In the genomic region with DNA sequence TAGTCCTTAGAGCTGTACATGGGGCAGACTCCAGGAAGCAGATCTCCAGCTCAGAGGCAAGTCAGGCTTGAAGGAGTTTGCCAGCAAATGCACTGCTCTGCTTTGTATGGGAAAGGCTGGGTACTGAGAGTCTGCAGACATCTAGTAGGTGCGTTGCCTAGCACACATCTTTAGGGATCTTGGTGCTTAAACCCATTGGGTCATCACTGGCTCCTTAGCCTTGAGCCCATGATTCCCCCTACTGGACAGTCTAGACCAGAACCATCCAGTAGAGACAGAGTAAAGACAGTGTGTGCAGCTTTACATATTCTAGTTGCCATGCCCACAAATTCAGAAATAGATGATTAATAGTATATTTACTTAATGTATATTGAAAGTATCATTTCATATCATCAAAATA, we compare ENCODE assay signal across 11 mouse cellular contexts. TPM values are rescaled to one million over a fixed set of nuclear protein-coding genes. Genes with fewer than 3 reads are reported as not detected.
DNase-seq lines count a peak whose midpoint lies in the region; ATAC-seq lines count a peak whose summit lies in the region.
"Had no signal": no experiment of that assay in that cellular context is flagged by ENCODE, and none has a peak within 500 bp of the region (broad histone marks: within the 10 kb centered on the region; RNA-seq: fewer than 3 reads in every experiment).

No protein-coding gene starts in this region.

- ATAC-seq in intestine, embryonic 14.5 days (replicated peaks; ENCODE audit: low FRiP score, low TSS enrichment, low read depth), result no peak
- ATAC-seq in intestine, embryonic 15.5 days, result no peak
- ATAC-seq in limb, embryonic 15.5 days (ENCODE audit: insufficient number of reproducible peaks, low FRiP score, low TSS enrichment, low read depth), result no peak
- ATAC-seq: forebrain, embryonic 16.5 days; midbrain, embryonic 13.5 days had no signal

- 85% methylated on average over 1 of the region's 1 CpGs for WGBS in intestine, embryonic 14.5 days
- 78% methylated on average over 1 of the region's 1 CpGs for WGBS in intestine, embryonic 15.5 days
- 74% methylated on average over 1 of the region's 1 CpGs for WGBS in limb, embryonic 15.5 days

- no peaks in the 10 kb centered on the region for H3K36me3 ChIP-seq in intestine, embryonic 14.5 days (ENCODE audit: control insufficient read depth, insufficient read depth, low read length)
- no peaks in the 10 kb centered on the region for H3K36me3 ChIP-seq in intestine, embryonic 15.5 days
- no peaks in the 10 kb centered on the region for H3K36me3 ChIP-seq in limb, embryonic 15.5 days
- H3K36me3 ChIP-seq: midbrain, embryonic 13.5 days had no signal

- no peaks in the 10 kb centered on the region for H3K27me3 ChIP-seq in intestine, embryonic 14.5 days (replicated peaks; ENCODE audit: control insufficient read depth, insufficient read depth, low read length)
- H3K27me3 ChIP-seq in intestine, embryonic 15.5 days (replicated peaks), result no peaks in the 10 kb centered on the region
- no peaks in the 10 kb centered on the region for H3K27me3 ChIP-seq in limb, embryonic 15.5 days
- H3K27me3 ChIP-seq: midbrain, embryonic 13.5 days had no signal

- peaks cover 24% of the 10 kb centered on the region for H3K4me1 ChIP-seq in intestine, embryonic 14.5 days (replicated peaks; ENCODE audit: control insufficient read depth, insufficient read depth, low read length)
- H3K4me1 ChIP-seq in intestine, embryonic 15.5 days (replicated peaks), result peaks cover 37% of the 10 kb centered on the region
- peaks cover 47% of the 10 kb centered on the region for H3K4me1 ChIP-seq in limb, embryonic 15.5 days

- no peak overlapping the region for H3K9ac ChIP-seq in intestine, embryonic 14.5 days (ENCODE audit: low read length)
- H3K9ac ChIP-seq in intestine, embryonic 15.5 days, result no peak overlapping the region
- no peak overlapping the region for H3K9ac ChIP-seq in limb, embryonic 15.5 days
- H3K9ac ChIP-seq: hindbrain, embryonic 14.5 days; midbrain, embryonic 13.5 days had no signal

- H3K4me3 ChIP-seq in intestine, embryonic 14.5 days (ENCODE audit: low read depth, low read length), result no peak overlapping the region
- H3K4me3 ChIP-seq in intestine, embryonic 15.5 days (replicated peaks), result no peak overlapping the region
- no peak overlapping the region for H3K4me3 ChIP-seq in limb, embryonic 15.5 days
- H3K4me3 ChIP-seq: midbrain, embryonic 13.5 days had no signal

- DNase-seq in intestine, embryonic 14.5 days (ENCODE audit: low spot score), result no peak
- DNase-seq in 3T3-L1 (ENCODE audit: low read depth, low spot score) (peak; percentile 34), 416B (ENCODE audit: low read depth) (peak; percentile 66)
- no peak for DNase-seq in adrenal gland, postnatal 25 days
- no peak for DNase-seq in right cerebral cortex, adult 18-20 months
- DNase-seq: cerebellum, adult 9-11 months had no signal

- H3K4me2 ChIP-seq in intestine, embryonic 14.5 days (ENCODE audit: low read length), result no peak overlapping the region
- no peak overlapping the region for H3K4me2 ChIP-seq in intestine, embryonic 15.5 days (replicated peaks)
- H3K4me2 ChIP-seq in limb, embryonic 15.5 days, result no peak overlapping the region
- H3K4me2 ChIP-seq: hindbrain, embryonic 14.5 days; midbrain, embryonic 13.5 days had no signal

- H3K27ac ChIP-seq in intestine, embryonic 14.5 days (ENCODE audit: low read depth), result peak overlapping the region; percentile 59; the same call in 1 of the 2 replicates
- H3K27ac ChIP-seq in intestine, embryonic 15.5 days, result no peak overlapping the region
- peak overlapping the region; percentile 71 for H3K27ac ChIP-seq in limb, embryonic 15.5 days
- H3K27ac ChIP-seq: hindbrain, embryonic 14.5 days; midbrain, embryonic 13.5 days had no signal

- no peaks in the 10 kb centered on the region for H3K9me3 ChIP-seq in intestine, embryonic 14.5 days (ENCODE audit: control insufficient read depth, low read length)
- no peaks in the 10 kb centered on the region for H3K9me3 ChIP-seq in intestine, embryonic 15.5 days
- H3K9me3 ChIP-seq in limb, embryonic 15.5 days, result no peaks in the 10 kb centered on the region
- H3K9me3 ChIP-seq: midbrain, embryonic 13.5 days had no signal

RNA-seq across cellular contexts. Expression of gene Hdac7, which starts 3.5 kb away (rescaled TPM):
- 28.3 and 30.2 TPM in 2 replicates for polyA plus RNA-seq in intestine, embryonic 14.5 days (2014; fragmentation: Nextera tagmentation; extraction: Ambion mirVana)
- polyA plus RNA-seq in intestine, embryonic 15.5 days (2015; fragmentation: Nextera tagmentation; extraction: Ambion mirVana), result 18.0 and 20.6 TPM in 2 replicates
- polyA plus RNA-seq in limb, embryonic 15.5 days (2015; fragmentation: Nextera tagmentation; extraction: Ambion mirVana), result 33.5 and 34.1 TPM in 2 replicates
- 93.1 and 109 TPM in 2 replicates for total RNA-seq in adrenal gland, postnatal 25 days (2021)

Comparison
In these comparisons a context has a peak if more than half of its experiments do, and no peak if none do; other contexts are left out.
1. DNase-seq: peak in 3T3-L1 (single experiment) and 416B (single experiment); none in intestine, embryonic 14.5 days (single experiment), adrenal gland, postnatal 25 days (single experiment) and right cerebral cortex, adult 18-20 months (single experiment).